Mouse (Mus musculus) embryonic facial prominence, embryonic 11.5 days (tissue): ENCODE results near the gene H2-M10.4. TPM values are rescaled to one million over a fixed set of nuclear protein-coding genes. Genes with fewer than 3 reads are reported as not detected.
"Not testable (repeated sequence)": the region's sequence is repeated elsewhere in the genome, so short reads cannot be mapped to it uniquely, and the experiment has no call there.

Experiments used
- ATAC-seq: fragments of 200-750 bp; cut with Nextera tagmentation; replicated peaks from 2 replicates; pipeline ENCODE4 v1.8.0; 2017; ENCODE audit warnings: low read depth; ENCODE audit not compliant: insufficient number of reproducible peaks, low FRiP score, low TSS enrichment
- DNase-seq: peaks from one replicate; pipeline ENCODE4 v3.0.0-alpha.2; 2015; ENCODE audit warnings: low spot score
- H3K27ac ChIP-seq: fragments of 300-500 bp; sonication (generic); replicated peaks from 2 replicates; pipeline ENCODE4 v1.5.1; 2014; ENCODE audit warnings: mild to moderate bottlenecking, low read depth, low read length, control low read depth
- H3K27me3 ChIP-seq: fragments of 300-500 bp; sonication (generic); 2 replicates; pipeline ENCODE4 v1.6.1; 2014; ENCODE audit warnings: mild to moderate bottlenecking, low read length, moderate library complexity, mixed read lengths; ENCODE audit not compliant: control insufficient read depth, insufficient read depth
- H3K36me3 ChIP-seq: fragments of 300-500 bp; sonication (generic); replicated peaks from 2 replicates; pipeline ENCODE4 v1.6.1; 2014; ENCODE audit warnings: low read depth, mild to moderate bottlenecking, low read length, moderate library complexity, mixed read lengths; ENCODE audit not compliant: control insufficient read depth, insufficient read depth
- H3K4me1 ChIP-seq: fragments of 300-500 bp; sonication (generic); 2 replicates; pipeline ENCODE4 v1.6.1; 2014; ENCODE audit warnings: low read length, mixed read lengths; ENCODE audit not compliant: control insufficient read depth, insufficient read depth
- H3K4me2 ChIP-seq: fragments of 300-500 bp; sonication (generic); 2 replicates; pipeline ENCODE4 v1.6.1; 2014; ENCODE audit warnings: low read depth, mild to moderate bottlenecking, control low read depth, low read length, moderate library complexity
- H3K4me3 ChIP-seq: fragments of 300-500 bp; sonication (generic); 2 replicates; pipeline ENCODE4 v1.5.1; 2014; ENCODE audit warnings: low read depth, low read length, control low read depth
- H3K9ac ChIP-seq: fragments of 300-500 bp; sonication (generic); replicated peaks from 2 replicates; pipeline ENCODE4 v1.6.1; 2014; ENCODE audit warnings: mild to moderate bottlenecking, control low read depth, low read length
- H3K9me3 ChIP-seq: fragments of 300-500 bp; sonication (generic); replicated peaks from 2 replicates; pipeline ENCODE4 v1.6.1; 2016; ENCODE audit warnings: mild to moderate bottlenecking, low read length, inconsistent platforms, mixed read lengths; ENCODE audit not compliant: control insufficient read depth
- WGBS: fragments of 180-500 bp; shearing (Covaris S2); extraction: QIAGEN DNeasy Blood & Tissue Kit; methylation state at CpG from one replicate; pipeline ENCODE4 v1.1.7; 2014; 5-methylcytosine and 5-hydroxymethylcytosine counted together
- polyA plus RNA-seq: library from polyadenylated mRNA; unstranded; fragments of >200 nt; fragmentation: Nextera tagmentation; extraction: Ambion mirVana; gene quantifications from 2 replicates; pipeline ENCODE4 v1.2.1, GENCODE M21; 2014

Gene H2-M10.4
- not detected in 2 replicates for polyA plus RNA-seq

DNA sequence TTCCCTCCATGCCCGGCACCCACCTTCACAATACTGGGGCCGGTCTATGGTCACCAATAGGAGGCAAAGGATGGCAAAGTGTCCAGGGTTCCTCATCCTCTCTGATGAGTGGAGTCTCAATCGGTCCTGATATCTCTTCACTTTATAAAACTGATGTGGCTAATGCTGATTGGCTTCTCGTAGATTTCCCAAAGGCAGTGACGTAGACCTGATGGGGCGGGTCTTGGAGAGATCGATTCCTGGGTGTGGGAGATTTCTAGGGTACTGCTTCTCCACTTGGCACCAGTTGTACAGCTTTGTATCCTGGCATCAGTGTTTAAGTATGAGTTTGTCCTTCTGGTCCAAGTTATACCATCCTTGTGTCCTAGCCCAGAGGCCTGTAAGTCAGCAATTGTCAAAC lies at the start of gene H2-M10.4:
H2-M10.4 (minus strand) TSS at position 101 of the 400 bp plus-strand sequence.
- Histone ChIP-seq H3K9ac (no peak within 1 kb of the TSS), H3K36me3 (no peaks in the 10 kb centered on the region), H3K4me1 (no peaks in the 10 kb centered on the region), H3K4me3 (no peak within 1 kb of the TSS), H3K9me3 (no peaks in the 10 kb centered on the region), H3K4me2 (no peak within 1 kb of the TSS), H3K27me3 (no peaks in the 10 kb centered on the region), H3K27ac (no peak within 1 kb of the TSS)
- DNase-seq: no peak
- ATAC-seq: no peak
- WGBS: 91% methylated on average over 7 of the region's 7 CpGs

DNA sequence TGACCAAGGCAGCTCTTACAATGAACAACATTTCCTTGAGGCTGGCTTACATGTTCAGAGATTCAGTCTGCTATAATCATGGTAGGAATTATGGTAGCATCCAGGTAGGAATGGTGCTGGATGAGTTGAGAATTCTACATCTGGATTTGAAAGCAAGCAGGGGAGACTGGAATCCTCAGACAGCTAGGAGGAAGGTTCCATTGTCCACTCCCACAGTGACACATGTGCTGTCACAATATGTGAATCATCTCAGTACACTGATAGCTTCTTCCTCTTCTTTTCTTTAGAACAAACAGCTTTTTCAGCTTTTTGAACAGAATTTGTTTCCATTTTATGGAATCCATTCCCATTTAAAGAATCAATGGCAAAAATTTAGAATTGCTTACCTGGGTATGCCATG lies 41.8 kb upstream of the H2-M10.4 start:
- no peaks in the 10 kb centered on the region for H3K4me1 ChIP-seq
- DNase-seq (no peak), ATAC-seq (no peak)
- no peak overlapping the region for H3K27ac ChIP-seq
- no peaks in the 10 kb centered on the region for H3K27me3 ChIP-seq
- no peak overlapping the region for H3K9ac ChIP-seq
- no peak overlapping the region for H3K4me2 ChIP-seq
- H3K9me3 ChIP-seq: no peaks in the 10 kb centered on the region
- H3K4me3 ChIP-seq: no peak overlapping the region
- no peaks in the 10 kb centered on the region for H3K36me3 ChIP-seq

DNA sequence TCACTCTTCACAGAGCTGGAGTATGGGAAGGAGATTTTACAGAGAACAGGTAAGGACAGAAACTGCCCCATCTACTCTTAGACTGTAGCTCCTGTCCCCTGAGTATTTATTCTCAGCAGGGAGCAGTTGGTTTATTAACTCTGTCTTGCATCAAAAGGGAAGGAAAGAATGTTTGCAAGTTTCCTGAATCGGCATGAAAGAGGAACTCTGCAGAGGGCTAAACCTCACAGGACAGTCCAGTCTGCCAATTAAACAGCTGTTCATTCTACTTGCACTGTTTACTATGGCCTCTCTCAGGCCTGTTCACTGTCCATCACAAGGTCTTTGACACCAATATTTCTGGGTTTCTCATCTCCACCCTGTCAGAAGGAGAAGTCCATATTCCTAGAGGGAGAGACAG lies 38.3 kb upstream of the H2-M10.4 start:
- 74% methylated on average over 1 of the region's 1 CpGs for WGBS
- H3K27ac ChIP-seq: no peak overlapping the region

DNA sequence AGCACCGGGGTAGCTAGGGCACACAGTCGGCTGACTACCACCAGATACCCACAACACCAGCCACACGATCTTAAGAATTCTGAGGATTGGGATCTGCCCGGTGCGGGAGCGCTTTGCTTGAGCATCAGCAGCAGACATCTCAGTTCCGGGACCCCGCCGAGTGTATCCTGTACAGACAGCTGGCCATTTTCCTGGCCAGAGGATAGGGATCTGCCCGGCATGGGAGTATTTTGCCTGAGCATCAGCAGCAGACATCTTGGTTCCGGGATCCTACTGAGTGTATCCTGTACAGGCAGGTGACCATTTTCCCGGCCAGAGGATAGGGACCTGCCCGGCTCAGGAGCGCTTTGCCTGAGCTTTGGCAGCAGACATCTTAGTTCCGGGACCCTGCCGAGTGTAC lies 26.0 kb upstream of the H2-M10.4 start:
- not testable (repeated sequence) for H3K4me2 ChIP-seq, H3K4me3 ChIP-seq, H3K27ac ChIP-seq, H3K36me3 ChIP-seq, H3K9me3 ChIP-seq, DNase-seq, H3K9ac ChIP-seq, H3K27me3 ChIP-seq, ATAC-seq, H3K4me1 ChIP-seq
- 95% methylated on average over 16 of the region's 16 CpGs for WGBS

More for the DNA sequence above, 38.3 kb upstream of the H2-M10.4 start:
- DNase-seq: no peak
- H3K36me3 ChIP-seq: no peaks in the 10 kb centered on the region
- H3K4me3 ChIP-seq: no peak overlapping the region
- H3K9ac ChIP-seq: no peak overlapping the region
- no peak for ATAC-seq
- H3K9me3 ChIP-seq: no peaks in the 10 kb centered on the region
- no peaks in the 10 kb centered on the region for H3K27me3 ChIP-seq
- H3K4me2 ChIP-seq: no peak overlapping the region
- no peaks in the 10 kb centered on the region for H3K4me1 ChIP-seq

DNA sequence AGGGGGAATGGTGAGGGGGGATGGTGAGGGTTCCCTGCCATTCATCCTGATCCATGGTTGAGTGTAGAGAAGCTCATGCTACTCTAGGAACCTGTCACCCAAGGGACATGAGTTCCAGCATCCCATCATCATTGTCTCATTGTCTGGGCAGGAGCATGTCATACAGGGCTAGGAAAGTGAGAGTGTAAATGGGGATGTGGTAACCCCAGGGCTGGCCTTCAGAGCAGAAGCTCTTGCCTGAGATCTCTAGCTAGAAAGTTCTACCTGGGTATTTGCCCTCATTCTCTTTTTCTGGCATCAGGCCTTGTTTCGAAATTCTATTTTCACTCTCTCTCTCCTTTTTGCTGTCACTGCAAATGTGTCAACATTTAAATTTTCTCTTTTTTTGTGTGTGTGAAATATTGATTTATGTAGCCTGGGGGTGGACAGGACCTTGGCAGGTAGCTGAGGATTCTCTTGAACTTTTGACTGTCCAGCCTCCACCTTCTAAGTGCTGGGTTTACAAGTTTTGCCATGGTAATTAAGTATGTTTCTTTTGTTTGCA lies 24.6 kb upstream of the H2-M10.4 start:
- Histone ChIP-seq H3K9ac (no peak overlapping the region), H3K4me1 (no peaks in the 10 kb centered on the region), H3K36me3 (no peaks in the 10 kb centered on the region), H3K27ac (no peak overlapping the region), H3K9me3 (no peaks in the 10 kb centered on the region), H3K4me3 (no peak overlapping the region), H3K27me3 (no peaks in the 10 kb centered on the region), H3K4me2 (no peak overlapping the region)
- DNase-seq (no peak), ATAC-seq (no peak)
- 81% methylated on average over 1 of the region's 1 CpGs for WGBS

DNA sequence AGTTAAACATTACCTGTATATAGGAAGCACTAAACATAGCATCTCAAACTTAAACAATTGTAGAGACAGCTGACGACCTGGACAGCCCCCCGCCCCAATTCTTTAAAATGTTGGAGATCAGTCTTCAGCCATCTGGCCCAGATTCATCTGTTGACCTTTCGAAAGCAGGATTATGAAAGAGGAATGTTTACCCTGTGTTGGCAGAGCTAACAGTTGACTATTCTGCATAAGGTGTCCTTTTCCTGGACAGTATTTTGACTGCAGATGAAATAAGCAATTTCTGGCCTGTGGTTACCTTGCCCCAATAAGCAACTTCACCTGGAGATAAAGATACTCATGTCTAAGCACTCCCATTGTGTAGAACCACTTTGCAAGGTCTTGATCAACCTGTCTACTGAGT lies 21.7 kb upstream of the H2-M10.4 start:
- Histone ChIP-seq H3K36me3 (no peaks in the 10 kb centered on the region), H3K4me2 (no peak overlapping the region), H3K9ac (no peak overlapping the region), H3K27me3 (no peaks in the 10 kb centered on the region), H3K9me3 (no peaks in the 10 kb centered on the region), H3K4me3 (no peak overlapping the region), H3K27ac (no peak overlapping the region), H3K4me1 (no peaks in the 10 kb centered on the region)
- ATAC-seq (no peak), DNase-seq (no peak)
- WGBS: 79% methylated on average over 3 of the region's 3 CpGs

DNA sequence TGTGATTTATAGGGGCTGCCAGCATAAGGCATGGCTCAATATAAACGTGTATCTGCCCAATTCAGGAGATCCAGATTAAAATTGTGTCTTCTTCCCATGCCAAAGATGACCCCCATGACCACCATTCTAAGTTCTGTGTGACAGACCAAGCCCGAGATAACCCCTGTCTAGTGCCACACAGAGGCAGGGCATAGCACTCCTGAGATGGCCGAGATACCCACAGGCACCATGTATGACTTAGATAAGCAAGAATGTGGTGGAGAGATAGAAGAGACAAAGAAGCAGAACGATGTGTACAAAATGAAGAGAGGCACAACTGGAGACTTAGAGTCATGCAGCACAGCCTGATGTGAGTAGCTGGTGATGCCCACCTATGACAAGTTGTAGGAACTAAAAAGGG lies 5.9 kb downstream of the H2-M10.4 start:
- no peaks in the 10 kb centered on the region for H3K27me3 ChIP-seq
- no peaks in the 10 kb centered on the region for H3K9me3 ChIP-seq
- no peak overlapping the region for H3K4me3 ChIP-seq
- H3K9ac ChIP-seq: no peak overlapping the region
- 70% methylated on average over 4 of the region's 4 CpGs for WGBS
- H3K4me2 ChIP-seq: no peak overlapping the region
- no peak for DNase-seq
- ATAC-seq: no peak
- H3K36me3 ChIP-seq: no peaks in the 10 kb centered on the region
- no peak overlapping the region for H3K27ac ChIP-seq
- no peaks in the 10 kb centered on the region for H3K4me1 ChIP-seq

DNA sequence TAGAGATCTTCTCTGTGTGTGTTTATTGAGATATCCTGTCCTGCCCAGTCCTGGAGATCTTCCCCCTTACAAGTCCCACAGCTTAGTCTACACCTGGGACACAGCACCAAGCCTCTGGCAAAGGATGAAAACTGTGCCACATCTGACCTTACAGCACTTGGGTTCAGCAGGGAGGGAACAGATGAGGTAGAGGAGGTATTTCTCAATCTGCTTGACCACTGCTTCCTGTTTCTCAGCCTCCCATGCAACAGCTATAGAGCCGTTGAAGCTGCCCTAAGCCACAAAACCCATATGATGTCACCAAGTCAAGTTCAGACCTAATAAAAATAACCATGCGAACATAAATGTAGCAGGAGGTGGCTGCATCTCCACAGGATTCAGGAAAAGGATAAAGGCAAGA lies 30.7 kb downstream of the H2-M10.4 start:
- WGBS: 80% methylated on average over 2 of the region's 2 CpGs
- no peaks in the 10 kb centered on the region for H3K36me3 ChIP-seq

More for the DNA sequence above, 30.7 kb downstream of the H2-M10.4 start:
- H3K27me3 ChIP-seq: no peaks in the 10 kb centered on the region
- H3K4me3 ChIP-seq: no peak overlapping the region
- H3K9me3 ChIP-seq: no peaks in the 10 kb centered on the region
- H3K4me1 ChIP-seq: no peaks in the 10 kb centered on the region
- H3K9ac ChIP-seq: no peak overlapping the region
- DNase-seq (no peak), ATAC-seq (no peak)
- no peak overlapping the region for H3K27ac ChIP-seq
- H3K4me2 ChIP-seq: no peak overlapping the region
